Mouse (Mus musculus) spleen, adult 18-20 months (tissue): ENCODE measurements at regions not wholly inside any gene's neighbourhood (a gene's known extent, or its start where the extent isn't known, plus 50 kb on each side); places are given as distances from the start of the nearest gene placed in this dataset.

ENCODE experiments used
- DNase-seq, 2 experiments: peaks; one replicate each; pipeline ENCODE4 v3.0.0; 2022; ENCODE audit warnings: mixed read lengths in 2 of 2

DNA sequence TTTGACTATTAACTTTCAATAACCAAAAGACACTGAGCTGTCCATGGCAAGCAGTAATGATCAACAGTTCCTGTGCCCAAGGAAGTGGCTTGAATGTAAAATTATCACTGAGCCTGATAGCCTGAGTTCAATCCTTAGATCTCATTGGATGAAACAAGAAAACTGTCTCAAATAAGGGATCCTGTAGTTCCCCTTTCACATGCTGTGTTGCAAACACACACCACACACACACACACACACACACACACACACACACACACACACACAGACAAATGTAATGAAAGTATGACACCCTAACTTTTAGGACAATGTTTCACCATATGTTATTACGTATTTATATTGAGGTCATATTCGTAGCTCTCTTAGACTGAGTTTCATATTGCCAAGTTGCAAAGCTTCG, 1032.7 kb upstream of the Zeb2 start:
- DNase-seq = no peak

DNA sequence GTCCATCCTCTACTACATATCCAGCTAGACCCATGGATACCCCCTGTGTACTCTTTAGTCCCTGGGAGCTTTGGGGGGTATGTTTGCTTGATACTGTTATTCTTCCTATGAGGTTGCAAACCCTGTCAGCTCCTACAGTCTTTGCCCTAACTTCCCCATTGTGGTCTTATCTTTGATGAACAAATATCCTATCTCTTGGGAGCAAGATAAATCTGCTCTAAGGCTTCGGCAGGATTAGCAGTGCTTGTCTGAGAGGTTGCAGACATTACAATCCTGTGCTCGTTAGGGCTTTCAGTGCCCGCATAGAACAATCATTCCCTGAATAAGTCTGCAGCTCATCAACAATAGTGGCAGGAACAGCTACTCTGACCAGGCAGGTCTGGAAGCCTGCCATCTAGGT, 1002.7 kb upstream of the Zeb2 start:
- DNase-seq = no peak

GRCm38 (mm10) chr2:46106991-46107390, 989.8 kb upstream of the Zeb2 start:
- DNase-seq = no peak

GRCm38 (mm10) chr2:46065034-46065802, 948.0 kb upstream of the Zeb2 start:
- DNase-seq = no peak

- no peak for DNase-seq
Measured at GRCm38 (mm10) chr2:46055729-46056128, 938.5 kb upstream of the Zeb2 start.

DNA sequence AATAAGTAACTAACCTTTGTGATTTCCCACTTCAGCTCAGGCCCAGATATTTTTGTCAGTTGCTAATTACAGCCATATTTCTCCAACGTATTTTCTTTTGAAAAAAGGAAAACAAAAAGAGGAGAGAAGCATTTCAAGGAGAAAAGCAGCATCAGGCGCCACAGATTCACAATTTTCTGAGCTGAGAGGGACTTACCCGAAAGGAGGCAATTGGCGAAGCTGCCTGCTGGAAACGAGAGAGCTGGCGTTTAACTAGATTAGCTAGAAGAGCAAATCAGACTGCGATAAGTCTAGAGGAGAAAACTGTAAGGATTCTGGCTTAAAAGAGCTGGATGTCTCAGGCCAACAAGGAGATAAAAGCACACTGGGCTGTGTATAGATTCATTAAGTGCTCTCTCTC, 937.7 kb upstream of the Zeb2 start:
- no peak for DNase-seq

- no peak for DNase-seq
Measured at GRCm38 (mm10) chr2:46021854-46022253, 904.7 kb upstream of the Zeb2 start.

- no peak for DNase-seq
Measured at GRCm38 (mm10) chr2:46013771-46014269, 896.6 kb upstream of the Zeb2 start.

GRCm38 (mm10) chr2:46012716-46013115, 895.5 kb upstream of the Zeb2 start:
- DNase-seq = no peak

- no peak for DNase-seq
Measured at GRCm38 (mm10) chr2:45975157-45975556, 858.0 kb upstream of the Zeb2 start.

- DNase-seq = no peak
Measured at GRCm38 (mm10) chr2:45968635-45969034, 851.4 kb upstream of the Zeb2 start.

- no peak for DNase-seq
Measured at GRCm38 (mm10) chr2:45956792-45957330, 839.7 kb upstream of the Zeb2 start.

DNA sequence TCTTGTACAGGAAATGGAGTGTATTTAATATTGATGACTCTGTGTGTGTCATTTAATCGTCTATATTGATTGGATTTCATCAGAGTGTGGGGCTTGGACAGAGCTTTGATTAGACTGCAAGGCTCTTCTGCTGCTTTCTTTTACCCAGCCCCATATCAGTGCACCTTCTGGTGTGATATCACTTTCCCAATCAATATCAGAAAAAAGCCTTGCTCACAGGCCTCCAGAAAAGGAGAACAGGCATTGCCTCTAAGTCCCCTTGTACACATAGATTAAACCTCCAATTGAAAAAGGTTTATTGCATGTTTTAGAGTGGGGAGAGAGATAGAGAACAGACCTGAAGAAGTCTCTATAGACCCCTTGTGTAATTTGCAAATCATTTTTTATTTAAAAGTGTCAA, 831.6 kb upstream of the Zeb2 start:
- DNase-seq = no peak

- DNase-seq = no peak
Measured at GRCm38 (mm10) chr2:45925791-45926480, 808.7 kb upstream of the Zeb2 start.

GRCm38 (mm10) chr2:45908871-45909270, 791.7 kb upstream of the Zeb2 start:
- no peak for DNase-seq

GRCm38 (mm10) chr2:45904623-45905235, 787.5 kb upstream of the Zeb2 start:
- no peak for DNase-seq

- no peak for DNase-seq
Measured at GRCm38 (mm10) chr2:45904090-45904489, 786.9 kb upstream of the Zeb2 start.

DNA sequence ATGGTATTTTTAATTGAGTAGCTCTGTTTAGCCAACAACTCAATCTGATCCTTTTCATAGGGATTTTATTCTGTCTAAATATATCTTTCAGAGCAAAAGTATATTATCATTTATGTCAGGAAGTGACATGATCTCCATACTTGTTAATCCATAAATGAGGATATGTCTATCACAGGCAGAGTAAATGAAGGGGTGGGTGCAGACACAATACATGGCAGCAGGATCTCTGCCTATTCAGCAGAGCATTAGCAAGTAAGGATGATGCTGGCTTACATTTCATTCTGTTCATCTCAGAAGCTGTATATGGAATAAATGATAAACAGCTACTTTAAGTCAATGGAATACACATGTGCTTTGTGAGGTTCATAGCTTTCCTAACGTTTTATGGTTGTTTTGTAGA, 786.2 kb upstream of the Zeb2 start:
- DNase-seq = no peak

- DNase-seq = no peak
Measured at GRCm38 (mm10) chr2:45901892-45902291, 784.7 kb upstream of the Zeb2 start.

DNA sequence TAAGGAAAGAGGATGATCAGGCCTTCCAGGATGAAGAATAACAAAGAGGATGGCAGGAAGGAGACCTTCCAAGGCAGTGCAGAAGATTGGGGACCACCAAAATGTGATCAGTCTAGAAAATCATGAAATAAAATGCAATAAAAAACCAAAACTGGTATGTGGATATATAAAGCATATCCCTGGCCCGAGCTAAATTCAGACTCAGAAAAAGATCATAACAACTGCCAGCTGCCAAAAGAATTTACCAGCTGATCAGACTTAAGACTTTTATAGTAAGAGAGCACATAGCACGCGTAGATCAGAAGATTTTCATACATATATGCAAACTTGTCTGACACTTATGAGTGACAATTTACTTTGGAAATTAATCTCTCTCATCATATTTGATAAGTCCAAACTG, 767.5 kb upstream of the Zeb2 start:
- no peak for DNase-seq

- no peak for DNase-seq
Measured at GRCm38 (mm10) chr2:45878656-45879055, 761.5 kb upstream of the Zeb2 start.

DNA sequence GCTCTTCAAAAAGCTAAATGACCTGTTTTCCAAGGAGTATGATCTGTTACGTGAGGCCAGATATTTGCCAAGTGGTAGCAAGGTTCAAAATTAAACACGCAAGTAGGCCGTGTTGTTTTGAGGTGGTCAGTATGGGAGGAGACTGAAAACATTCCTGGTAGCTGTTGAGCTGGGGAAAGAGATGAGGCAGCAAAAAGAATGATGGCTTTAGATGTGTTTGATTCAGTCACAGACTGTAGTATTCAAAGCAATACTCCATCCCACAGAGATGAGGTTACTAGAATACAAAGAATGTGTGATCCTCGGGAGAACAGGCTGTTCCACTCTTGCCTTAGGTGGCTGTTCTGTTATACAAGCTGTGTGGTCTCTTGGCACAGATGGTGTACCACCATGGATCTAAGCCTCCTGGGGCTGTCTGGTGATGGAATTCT, 742.7 kb upstream of the Zeb2 start:
- DNase-seq = no peak

GRCm38 (mm10) chr2:45859445-45859844, 742.2 kb upstream of the Zeb2 start:
- DNase-seq = no peak
